Mouse (Mus musculus): Measurements from ENCODE around the gene Zfp36.

Gene Zfp36

GRCm38 (mm10) chr7:28338108-28338998 lies 41.7 kb downstream of the Zfp36 start, which contains the start of gene Supt5:
Supt5 (minus strand) TSS chr7:28338746.
- DNase-seq (ENCODE audit: low read depth, low spot score), result peak; percentile 99

DNA sequence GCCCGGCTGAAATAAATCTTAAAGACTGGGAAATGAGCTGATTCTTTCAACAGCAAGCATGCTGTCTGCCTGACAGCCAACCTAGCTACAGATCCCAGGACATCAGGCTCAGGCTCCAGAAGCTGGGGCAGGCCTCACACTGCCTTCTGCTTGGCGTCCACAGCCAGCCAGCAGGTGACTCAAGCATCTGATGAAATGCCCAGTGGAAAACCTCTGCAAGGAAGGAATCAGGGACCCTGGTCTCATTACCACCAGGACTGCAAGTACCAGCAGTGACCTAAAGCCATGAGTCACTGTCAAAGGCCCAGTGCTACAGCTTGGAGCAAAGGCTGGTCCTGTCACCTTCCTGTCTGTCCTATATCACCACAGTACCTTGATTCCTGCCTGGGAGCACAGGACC lies 44.6 kb downstream of the Zfp36 start:
- DNase-seq (ENCODE audit: low read depth, low spot score), result no peak

DNA sequence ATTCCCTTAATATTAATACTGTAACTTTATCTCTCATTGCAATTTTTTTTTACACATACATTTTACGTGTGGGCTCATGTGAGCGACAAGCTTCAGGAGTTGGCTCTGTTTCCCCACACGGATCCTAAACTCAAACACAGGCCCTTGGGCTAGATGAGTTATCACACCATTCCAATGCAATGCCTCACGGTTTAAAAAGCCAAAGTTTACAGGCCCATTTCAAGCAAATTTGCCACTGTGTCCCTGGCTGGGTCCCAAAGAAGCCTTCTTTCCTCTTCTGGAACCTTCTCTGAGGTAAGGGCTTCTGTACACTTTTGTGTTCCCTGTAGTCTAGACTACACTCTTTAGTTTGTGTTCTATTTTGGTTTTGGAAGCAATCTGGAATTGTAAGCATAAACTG lies 45.5 kb downstream of the Zfp36 start:
- DNase-seq (ENCODE audit: low read depth, low spot score), result no peak

DNA sequence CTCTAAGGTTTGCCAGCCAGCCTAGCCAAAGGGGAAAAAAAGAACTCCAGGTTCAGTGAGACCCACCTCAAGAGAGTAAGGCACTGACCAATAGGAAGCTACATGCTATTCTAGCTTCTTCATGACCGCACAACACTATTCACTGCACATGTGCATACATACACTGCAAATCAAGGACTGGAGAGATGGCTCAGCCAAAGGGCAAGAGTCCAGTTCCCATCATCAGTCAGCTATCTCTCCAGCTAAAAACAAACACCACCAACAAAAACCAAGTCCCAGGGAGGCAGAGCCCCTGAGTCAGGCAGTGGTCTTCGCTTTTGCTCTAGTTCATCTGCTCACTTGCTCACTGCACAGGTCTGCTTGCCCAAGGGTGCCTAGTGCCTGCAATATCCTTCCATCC lies 51.8 kb downstream of the Zfp36 start:
- DNase-seq (ENCODE audit: low read depth, low spot score), result no peak

All from forelimb bud, embryonic 11.5 days (tissue).